Mouse (Mus musculus): ENCODE results near the gene Slc17a5. TPM values are rescaled to one million over a fixed set of nuclear protein-coding genes. Genes with fewer than 3 reads are reported as not detected.
A peak's percentile ranks its signal among the peaks of the same experiment; 100 is the strongest.

The Slc17a5 gene
- 10 to 100 TPM; 19.3 to 19.7 TPM for total RNA-seq (2021)

GRCm38 (mm10) chr9:78587914-78588313 lies at the start of gene Slc17a5:
Gene Slc17a5, minus strand, starts transcription at chr9:78588041.
- DNase-seq (ENCODE audit: low spot score in 2 of 2) = peak; percentile 88 to 90
- intact Hi-C loops (cut with DNase I) = no loop called here

GRCm38 (mm10) chr9:78633976-78634375 lies 46.1 kb upstream of the Slc17a5 start:
- DNase-seq (ENCODE audit: low spot score in 2 of 2) = no peak
- intact Hi-C loops (cut with DNase I) = no loop called here

- intact Hi-C loops (cut with DNase I) = no loop called here
- DNase-seq (ENCODE audit: low spot score in 2 of 2) = no peak
Measured at GRCm38 (mm10) chr9:78631755-78632434, 44.1 kb upstream of the Slc17a5 start.

GRCm38 (mm10) chr9:78629991-78630390 lies 42.1 kb upstream of the Slc17a5 start:
- no peak for DNase-seq (ENCODE audit: low spot score in 2 of 2)
- intact Hi-C loops (cut with DNase I) = no loop called here

- peak; percentile 15 to 18 for DNase-seq (ENCODE audit: low spot score in 2 of 2)
- intact Hi-C loops (cut with DNase I) = no loop called here
Measured at GRCm38 (mm10) chr9:78623301-78623747, 35.5 kb upstream of the Slc17a5 start.

GRCm38 (mm10) chr9:78619285-78619684 lies 31.4 kb upstream of the Slc17a5 start:
- no peak for DNase-seq (ENCODE audit: low spot score in 2 of 2)
- intact Hi-C loops (cut with DNase I) = no loop called here

GRCm38 (mm10) chr9:78615401-78616021 lies 27.7 kb upstream of the Slc17a5 start, which contains the start of gene Cd109:
Gene Cd109, plus strand, starts transcription at chr9:78615546.
- intact Hi-C loops (cut with DNase I) = no loop called here

GRCm38 (mm10) chr9:78614201-78614600 lies 26.4 kb upstream of the Slc17a5 start:
- peak in 1 of 2 experiments; percentile 10 for DNase-seq (ENCODE audit: low spot score in 2 of 2)
- intact Hi-C loops (cut with DNase I) = no loop called here

More at GRCm38 (mm10) chr9:78615401-78616021, 27.7 kb upstream of the Slc17a5 start, which contains the start of gene Cd109:
- DNase-seq (ENCODE audit: low spot score in 2 of 2) = peak; percentile 21 to 25

GRCm38 (mm10) chr9:78601046-78601730 lies 13.3 kb upstream of the Slc17a5 start:
- intact Hi-C loops (cut with DNase I) = no loop called here
- no peak for DNase-seq (ENCODE audit: low spot score in 2 of 2)

GRCm38 (mm10) chr9:78599927-78600326 lies 12.1 kb upstream of the Slc17a5 start:
- intact Hi-C loops (cut with DNase I) = no loop called here
- DNase-seq (ENCODE audit: low spot score in 2 of 2) = no peak

- intact Hi-C loops (cut with DNase I) = no loop called here
- peak; percentile 30 to 35 for DNase-seq (ENCODE audit: low spot score in 2 of 2)
Measured at GRCm38 (mm10) chr9:78596834-78597233, 9.0 kb upstream of the Slc17a5 start.

- no peak for DNase-seq (ENCODE audit: low spot score in 2 of 2)
- intact Hi-C loops (cut with DNase I) = no loop called here
Measured at GRCm38 (mm10) chr9:78595769-78596555, 8.1 kb upstream of the Slc17a5 start.

- intact Hi-C loops (cut with DNase I) = no loop called here
Measured at GRCm38 (mm10) chr9:78595257-78595656, 7.4 kb upstream of the Slc17a5 start.

GRCm38 (mm10) chr9:78590471-78590870 lies 2.6 kb upstream of the Slc17a5 start:
- intact Hi-C loops (cut with DNase I) = no loop called here
- DNase-seq (ENCODE audit: low spot score in 2 of 2) = no peak

More at GRCm38 (mm10) chr9:78595257-78595656, 7.4 kb upstream of the Slc17a5 start:
- no peak for DNase-seq (ENCODE audit: low spot score in 2 of 2)

- intact Hi-C loops (cut with DNase I) = no loop called here
- DNase-seq (ENCODE audit: low spot score in 2 of 2) = no peak
Measured at GRCm38 (mm10) chr9:78588411-78589033, 681 bp upstream of the Slc17a5 start.

- intact Hi-C loops (cut with DNase I) = no loop called here
- no peak for DNase-seq (ENCODE audit: low spot score in 2 of 2)
Measured at GRCm38 (mm10) chr9:78587218-78587883, 490 bp downstream of the Slc17a5 start.

- intact Hi-C loops (cut with DNase I) = no loop called here
- DNase-seq (ENCODE audit: low spot score in 2 of 2) = no peak
Measured at GRCm38 (mm10) chr9:78579644-78580396, 8.0 kb downstream of the Slc17a5 start.

- intact Hi-C loops (cut with DNase I) = no loop called here
- DNase-seq (ENCODE audit: low spot score in 2 of 2) = no peak
Measured at GRCm38 (mm10) chr9:78578824-78579223, 9.0 kb downstream of the Slc17a5 start.

Measured in left cerebral cortex, postnatal 36 days (tissue).